Mouse (Mus musculus): ENCODE data around the gene Adcy3. TPM values are rescaled to one million over a fixed set of nuclear protein-coding genes. Genes with fewer than 3 reads are reported as not detected.

Adcy3 gene
- polyA plus RNA-seq, 1 experiment from 2014 or later: 6.9 TPM

GRCm38 (mm10) chr12:4158179-4158578, 25.3 kb downstream of the Adcy3 start:
- 88% methylated on average over 3 of the region's 3 CpGs for WGBS
- Histone ChIP-seq H3K4me2 (no peak overlapping the region), H3K27me3 (no peaks in the 10 kb centered on the region), H3K4me1 (replicated peaks) (no peaks in the 10 kb centered on the region), H3K27ac (replicated peaks) (no peak overlapping the region), H3K36me3 (no peaks in the 10 kb centered on the region), H3K4me3 (no peak overlapping the region), H3K9me3 (no peaks in the 10 kb centered on the region), H3K9ac (no peak overlapping the region)
- no peak for ATAC-seq (ENCODE audit: low read depth)

GRCm38 (mm10) chr12:4158868-4159632, 26.1 kb downstream of the Adcy3 start:
- Histone ChIP-seq H3K27me3 (no peaks in the 10 kb centered on the region), H3K4me2 (no peak overlapping the region), H3K9me3 (no peaks in the 10 kb centered on the region), H3K9ac (no peak overlapping the region), H3K36me3 (no peaks in the 10 kb centered on the region), H3K4me1 (replicated peaks) (no peaks in the 10 kb centered on the region), H3K4me3 (no peak overlapping the region), H3K27ac (replicated peaks) (no peak overlapping the region)
- no peak for ATAC-seq (ENCODE audit: low read depth)
- 93% methylated on average over 7 of the region's 7 CpGs for WGBS

- Histone ChIP-seq H3K4me2 (no peak overlapping the region), H3K27me3 (no peaks in the 10 kb centered on the region), H3K4me3 (no peak overlapping the region), H3K4me1 (replicated peaks) (no peaks in the 10 kb centered on the region), H3K27ac (replicated peaks) (no peak overlapping the region), H3K36me3 (no peaks in the 10 kb centered on the region), H3K9ac (no peak overlapping the region), H3K9me3 (no peaks in the 10 kb centered on the region)
- no peak for ATAC-seq (ENCODE audit: low read depth)
- 77% methylated on average over 7 of the region's 7 CpGs for WGBS
These were observed 27.4 kb downstream of the Adcy3 start for GRCm38 (mm10) chr12:4160322-4160721.

- Histone ChIP-seq H3K9ac (no peak overlapping the region), H3K4me3 (no peak overlapping the region), H3K9me3 (no peaks in the 10 kb centered on the region), H3K4me1 (replicated peaks) (no peaks in the 10 kb centered on the region), H3K36me3 (no peaks in the 10 kb centered on the region), H3K4me2 (no peak overlapping the region), H3K27me3 (no peaks in the 10 kb centered on the region), H3K27ac (replicated peaks) (no peak overlapping the region)
- 41% methylated on average over 2 of the region's 2 CpGs for WGBS
- no peak for ATAC-seq (ENCODE audit: low read depth)
These were observed 30.0 kb downstream of the Adcy3 start for GRCm38 (mm10) chr12:4162886-4163285.

GRCm38 (mm10) chr12:4166970-4167369, 34.1 kb downstream of the Adcy3 start:
- H3K27me3 ChIP-seq: no peaks in the 10 kb centered on the region
- H3K27ac ChIP-seq (replicated peaks): no peak overlapping the region
- no peak for ATAC-seq (ENCODE audit: low read depth)
- no peaks in the 10 kb centered on the region for H3K4me1 ChIP-seq (replicated peaks)
- no peaks in the 10 kb centered on the region for H3K36me3 ChIP-seq
- H3K4me2 ChIP-seq: no peak overlapping the region
- H3K9me3 ChIP-seq: no peaks in the 10 kb centered on the region
- H3K4me3 ChIP-seq: no peak overlapping the region
- 74% methylated on average over 3 of the region's 3 CpGs for WGBS
- no peak overlapping the region for H3K9ac ChIP-seq

GRCm38 (mm10) chr12:4169058-4169457, 36.2 kb downstream of the Adcy3 start:
- H3K4me2 ChIP-seq: no peak overlapping the region
- no peaks in the 10 kb centered on the region for H3K27me3 ChIP-seq
- H3K9ac ChIP-seq: no peak overlapping the region
- no peak for ATAC-seq (ENCODE audit: low read depth)
- H3K4me1 ChIP-seq (replicated peaks): no peaks in the 10 kb centered on the region
- no peaks in the 10 kb centered on the region for H3K9me3 ChIP-seq
- no peak overlapping the region for H3K27ac ChIP-seq (replicated peaks)
- no peak overlapping the region for H3K4me3 ChIP-seq
- no peaks in the 10 kb centered on the region for H3K36me3 ChIP-seq
- WGBS: 96% methylated on average over 1 of the region's 1 CpGs

GRCm38 (mm10) chr12:4169622-4170021, 36.7 kb downstream of the Adcy3 start:
- H3K4me1 ChIP-seq (replicated peaks): no peaks in the 10 kb centered on the region
- 89% methylated on average over 5 of the region's 5 CpGs for WGBS

GRCm38 (mm10) chr12:4173108-4173790, 40.3 kb downstream of the Adcy3 start:
- H3K9me3 ChIP-seq: no peaks in the 10 kb centered on the region
- no peak overlapping the region for H3K4me2 ChIP-seq
- H3K36me3 ChIP-seq: no peaks in the 10 kb centered on the region
- 0 out of 2 replicates have a peak, but pooled peaks cover under 1% of the 10 kb centered on the region for H3K4me1 ChIP-seq (replicated peaks)
- no peak for ATAC-seq (ENCODE audit: low read depth)
- H3K4me3 ChIP-seq: no peak overlapping the region
- no peak overlapping the region for H3K27ac ChIP-seq (replicated peaks)
- WGBS: 90% methylated on average over 15 of the region's 15 CpGs
- no peaks in the 10 kb centered on the region for H3K27me3 ChIP-seq
- H3K9ac ChIP-seq: no peak overlapping the region

More at GRCm38 (mm10) chr12:4169622-4170021, 36.7 kb downstream of the Adcy3 start:
- no peak overlapping the region for H3K27ac ChIP-seq (replicated peaks)
- no peak overlapping the region for H3K4me3 ChIP-seq
- no peak overlapping the region for H3K4me2 ChIP-seq
- no peaks in the 10 kb centered on the region for H3K36me3 ChIP-seq
- no peak overlapping the region for H3K9ac ChIP-seq
- no peaks in the 10 kb centered on the region for H3K9me3 ChIP-seq
- H3K27me3 ChIP-seq: no peaks in the 10 kb centered on the region
- no peak for ATAC-seq (ENCODE audit: low read depth)

GRCm38 (mm10) chr12:4178839-4179238, 45.9 kb downstream of the Adcy3 start:
- no peak overlapping the region for H3K27ac ChIP-seq (replicated peaks)
- WGBS: 33% methylated on average over 5 of the region's 5 CpGs
- H3K4me1 ChIP-seq (replicated peaks): peaks cover 7% of the 10 kb centered on the region
- H3K27me3 ChIP-seq: no peaks in the 10 kb centered on the region
- H3K9me3 ChIP-seq: no peaks in the 10 kb centered on the region
- ATAC-seq (ENCODE audit: low read depth): no peak
- no peak overlapping the region for H3K9ac ChIP-seq
- no peak overlapping the region for H3K4me3 ChIP-seq
- H3K4me2 ChIP-seq: no peak overlapping the region
- H3K36me3 ChIP-seq: no peaks in the 10 kb centered on the region

GRCm38 (mm10) chr12:4179671-4180233, 46.8 kb downstream of the Adcy3 start:
- no peaks in the 10 kb centered on the region for H3K36me3 ChIP-seq
- peaks cover 7% of the 10 kb centered on the region for H3K4me1 ChIP-seq (replicated peaks)
- 82% methylated on average over 6 of the region's 6 CpGs for WGBS
- no peaks in the 10 kb centered on the region for H3K27me3 ChIP-seq
- H3K4me2 ChIP-seq: no peak overlapping the region
- H3K27ac ChIP-seq (replicated peaks): no peak overlapping the region
- H3K9ac ChIP-seq: no peak overlapping the region
- H3K4me3 ChIP-seq: no peak overlapping the region
- H3K9me3 ChIP-seq: no peaks in the 10 kb centered on the region
- no peak for ATAC-seq (ENCODE audit: low read depth)

- Histone ChIP-seq H3K27ac (replicated peaks) (no peak overlapping the region), H3K36me3 (no peaks in the 10 kb centered on the region), H3K4me2 (no peak overlapping the region), H3K27me3 (no peaks in the 10 kb centered on the region), H3K4me3 (no peak overlapping the region), H3K4me1 (replicated peaks) (peaks cover 7% of the 10 kb centered on the region), H3K9ac (no peak overlapping the region), H3K9me3 (no peaks in the 10 kb centered on the region)
- WGBS: 56% methylated on average over 3 of the region's 3 CpGs
- no peak for ATAC-seq (ENCODE audit: low read depth)
These were observed 47.6 kb downstream of the Adcy3 start for GRCm38 (mm10) chr12:4180507-4180906.

GRCm38 (mm10) chr12:4184648-4185047, 51.7 kb downstream of the Adcy3 start:
- no peaks in the 10 kb centered on the region for H3K36me3 ChIP-seq
- no peak overlapping the region for H3K4me2 ChIP-seq
- no peak overlapping the region for H3K27ac ChIP-seq (replicated peaks)
- H3K27me3 ChIP-seq: no peaks in the 10 kb centered on the region
- H3K9me3 ChIP-seq: no peaks in the 10 kb centered on the region
- no peak overlapping the region for H3K9ac ChIP-seq
- no peak overlapping the region for H3K4me3 ChIP-seq
- 64% methylated on average over 2 of the region's 2 CpGs for WGBS
- ATAC-seq (ENCODE audit: low read depth): no peak
- H3K4me1 ChIP-seq (replicated peaks): peaks cover 8% of the 10 kb centered on the region
